Mouse (Mus musculus): ENCODE measurements at regions not wholly inside any gene's neighbourhood (a gene's known extent, or its start where the extent isn't known, plus 50 kb on each side); places are given as distances from the start of the nearest gene placed in this dataset.

DNA sequence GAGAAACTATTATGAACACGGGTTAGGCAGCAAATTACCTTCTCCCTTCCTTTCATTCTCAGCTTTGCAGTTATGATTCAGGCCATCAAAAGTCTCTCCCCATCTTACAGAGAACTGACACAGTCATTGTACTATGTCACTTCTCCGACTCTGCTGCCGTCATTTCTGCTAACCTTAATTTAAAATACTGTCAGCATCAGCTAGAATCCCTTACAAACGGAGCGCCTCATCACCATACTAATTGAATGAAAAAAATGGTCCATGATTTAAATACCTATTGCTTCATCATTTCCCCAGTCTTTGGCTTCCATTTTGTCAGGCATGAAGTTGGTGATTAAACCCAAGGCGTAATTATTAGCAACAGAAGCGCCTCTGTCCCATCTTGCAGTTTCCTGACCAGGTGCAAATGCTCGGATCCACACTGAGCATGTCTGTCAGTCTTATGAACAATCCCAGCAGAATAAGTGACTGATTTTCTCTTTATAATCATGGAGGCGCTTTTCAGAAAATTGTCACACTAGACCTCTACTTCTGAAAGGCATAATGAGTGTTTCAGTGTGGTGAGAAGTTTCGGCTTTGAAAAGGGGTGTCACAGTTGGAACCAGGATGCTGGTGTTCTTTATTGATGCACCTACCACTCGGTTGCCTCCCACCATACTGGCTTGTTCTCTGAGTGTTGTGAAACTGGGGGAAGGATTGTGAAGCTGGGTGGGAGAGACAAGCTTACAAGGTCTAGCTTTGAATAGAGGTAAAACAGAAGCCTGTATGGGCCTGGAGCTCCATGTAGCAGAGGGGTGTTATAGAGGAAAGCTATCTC lies 52.4 kb upstream of the Npy start:
- TF ChIP-seq CTCF (IDR thresholded peaks at IDR 0.05) = no peak
- TF ChIP-seq EP300 (IDR thresholded peaks at IDR 0.05) = no peak
- Histone ChIP-seq H3K4me2 (replicated peaks; ENCODE audit: low read depth, low read length) (no peak overlapping the region), H3K9me3 (ENCODE audit: low read length) (no peaks in the 10 kb centered on the region), H3K36me3 (ENCODE audit: insufficient read depth, low read length) (no peaks in the 10 kb centered on the region), H3K27ac (ENCODE audit: low read length) (no peak overlapping the region), H3K4me1 (ENCODE audit: insufficient read depth, low read depth, low read length) (no peaks in the 10 kb centered on the region), H3K9ac (replicated peaks; ENCODE audit: low read depth) (no peak overlapping the region), H3K4me3 (ENCODE audit: low read depth, low read length) (no peak overlapping the region), H3K27me3 (replicated peaks; ENCODE audit: insufficient read depth, low read length) (no peaks in the 10 kb centered on the region)
- no peak for DNase-seq (ENCODE audit: low spot score)
- no peak for ATAC-seq
- WGBS = 79% methylated on average over 11 of the region's 11 CpGs

Measured in lung, postnatal 0 days (tissue).